Mouse (Mus musculus) midbrain, embryonic 12.5 days (tissue): ENCODE data around the gene Kcnd2. TPM values are rescaled to one million over a fixed set of nuclear protein-coding genes. Genes with fewer than 3 reads are reported as not detected.

Source experiments
- ATAC-seq: fragments of 200-750 bp; cut with Nextera tagmentation; 2 replicates; pipeline ENCODE4 v1.8.0; 2017; ENCODE audit warnings: low read depth, moderate TSS enrichment, moderate library complexity; ENCODE audit not compliant: low FRiP score
- H3K27ac ChIP-seq: fragments of 300-500 bp; sonication (generic); replicated peaks from 2 replicates; pipeline ENCODE4 v1.5.1; 2016; ENCODE audit warnings: mild to moderate bottlenecking
- H3K27me3 ChIP-seq: fragments of 300-500 bp; sonication (generic); 2 replicates; pipeline ENCODE4 v1.6.1; 2016; ENCODE audit warnings: mild to moderate bottlenecking
- H3K36me3 ChIP-seq: fragments of 300-500 bp; sonication (generic); 2 replicates; pipeline ENCODE4 v1.6.1; 2016
- H3K4me1 ChIP-seq: fragments of 300-500 bp; sonication (generic); 2 replicates; pipeline ENCODE4 v1.6.1; 2016
- H3K4me2 ChIP-seq: fragments of 300-500 bp; sonication (generic); replicated peaks from 2 replicates; pipeline ENCODE4 v1.6.1; 2016; ENCODE audit warnings: mild to moderate bottlenecking, moderate library complexity
- H3K4me3 ChIP-seq: fragments of 300-500 bp; sonication (generic); 2 replicates; pipeline ENCODE4 v1.5.1; 2016; ENCODE audit warnings: mild to moderate bottlenecking
- H3K9ac ChIP-seq: fragments of 300-500 bp; sonication (generic); replicated peaks from 2 replicates; pipeline ENCODE4 v1.6.1; 2016; ENCODE audit warnings: mild to moderate bottlenecking, moderate library complexity
- H3K9me3 ChIP-seq: fragments of 300-500 bp; sonication (generic); 2 replicates; pipeline ENCODE4 v1.6.1; 2016; ENCODE audit warnings: mild to moderate bottlenecking
- WGBS: fragments of 180-500 bp; shearing (Covaris S2); methylation state at CpG from one replicate; pipeline ENCODE4 v1.1.7; 2016; 5-methylcytosine and 5-hydroxymethylcytosine counted together
- polyA plus RNA-seq: library from polyadenylated mRNA; unstranded; fragments of >200 nt; fragmentation: Nextera tagmentation; extraction: Ambion mirVana; gene quantifications from 2 replicates; pipeline ENCODE4 v1.2.1, GENCODE M21; 2016

The Kcnd2 gene
- polyA plus RNA-seq, 1 experiment from 2014 or later, result 5.2 TPM

GRCm38 (mm10) chr6:21431120-21431519, 215.8 kb downstream of the Kcnd2 start:
- no peaks in the 10 kb centered on the region for H3K9me3 ChIP-seq
- no peak for ATAC-seq
- H3K9ac ChIP-seq, result no peak overlapping the region
- no peaks in the 10 kb centered on the region for H3K36me3 ChIP-seq
- H3K27me3 ChIP-seq, result no peaks in the 10 kb centered on the region
- 93% methylated on average over 1 of the region's 1 CpGs for WGBS
- no peak overlapping the region for H3K4me3 ChIP-seq
- no peaks in the 10 kb centered on the region for H3K4me1 ChIP-seq
- no peak overlapping the region for H3K27ac ChIP-seq
- no peak overlapping the region for H3K4me2 ChIP-seq

GRCm38 (mm10) chr6:21464719-21465118, 249.4 kb downstream of the Kcnd2 start:
- Histone ChIP-seq H3K27me3 (no peaks in the 10 kb centered on the region), H3K4me1 (no peaks in the 10 kb centered on the region), H3K9me3 (no peaks in the 10 kb centered on the region), H3K4me2 (no peak overlapping the region), H3K36me3 (no peaks in the 10 kb centered on the region), H3K27ac (no peak overlapping the region), H3K4me3 (no peak overlapping the region), H3K9ac (no peak overlapping the region)
- ATAC-seq, result no peak

- 83% methylated on average over 1 of the region's 1 CpGs for WGBS
- Histone ChIP-seq H3K27ac (no peak overlapping the region), H3K9ac (no peak overlapping the region)
Measured at GRCm38 (mm10) chr6:21471891-21472544, 256.7 kb downstream of the Kcnd2 start.

GRCm38 (mm10) chr6:21482714-21483113, 267.4 kb downstream of the Kcnd2 start:
- H3K4me2 ChIP-seq, result no peak overlapping the region
- H3K36me3 ChIP-seq, result no peaks in the 10 kb centered on the region
- H3K4me3 ChIP-seq, result no peak overlapping the region
- WGBS, result 86% methylated on average over 2 of the region's 2 CpGs
- H3K27ac ChIP-seq, result no peak overlapping the region
- H3K4me1 ChIP-seq, result no peaks in the 10 kb centered on the region
- H3K9ac ChIP-seq, result no peak overlapping the region
- no peaks in the 10 kb centered on the region for H3K9me3 ChIP-seq
- no peaks in the 10 kb centered on the region for H3K27me3 ChIP-seq
- no peak for ATAC-seq

More at GRCm38 (mm10) chr6:21471891-21472544, 256.7 kb downstream of the Kcnd2 start:
- Histone ChIP-seq H3K27me3 (no peaks in the 10 kb centered on the region), H3K36me3 (no peaks in the 10 kb centered on the region), H3K4me3 (no peak overlapping the region), H3K4me2 (no peak overlapping the region), H3K9me3 (no peaks in the 10 kb centered on the region), H3K4me1 (no peaks in the 10 kb centered on the region)
- no peak for ATAC-seq

- Histone ChIP-seq H3K36me3 (no peaks in the 10 kb centered on the region), H3K4me2 (no peak overlapping the region), H3K9me3 (no peaks in the 10 kb centered on the region), H3K27me3 (no peaks in the 10 kb centered on the region), H3K27ac (no peak overlapping the region), H3K4me3 (no peak overlapping the region), H3K9ac (no peak overlapping the region), H3K4me1 (no peaks in the 10 kb centered on the region)
- ATAC-seq, result no peak
- 84% methylated on average over 2 of the region's 2 CpGs for WGBS
Measured at GRCm38 (mm10) chr6:21488536-21488935, 273.2 kb downstream of the Kcnd2 start.

GRCm38 (mm10) chr6:21502921-21503320, 287.6 kb downstream of the Kcnd2 start:
- H3K27ac ChIP-seq, result no peak overlapping the region
- no peaks in the 10 kb centered on the region for H3K27me3 ChIP-seq
- no peak overlapping the region for H3K9ac ChIP-seq
- H3K4me2 ChIP-seq, result no peak overlapping the region
- ATAC-seq, result no peak
- H3K9me3 ChIP-seq, result no peaks in the 10 kb centered on the region
- H3K36me3 ChIP-seq, result no peaks in the 10 kb centered on the region
- WGBS, result 95% methylated on average over 1 of the region's 1 CpGs
- no peak overlapping the region for H3K4me3 ChIP-seq
- H3K4me1 ChIP-seq, result no peaks in the 10 kb centered on the region

GRCm38 (mm10) chr6:21510621-21511239, 295.4 kb downstream of the Kcnd2 start:
- ATAC-seq, result no peak
- Histone ChIP-seq H3K27me3 (no peaks in the 10 kb centered on the region), H3K4me2 (no peak overlapping the region), H3K27ac (no peak overlapping the region), H3K9ac (no peak overlapping the region), H3K36me3 (no peaks in the 10 kb centered on the region), H3K9me3 (no peaks in the 10 kb centered on the region), H3K4me1 (no peaks in the 10 kb centered on the region), H3K4me3 (no peak overlapping the region)
- 95% methylated on average over 3 of the region's 3 CpGs for WGBS

GRCm38 (mm10) chr6:21520351-21520750, 305.0 kb downstream of the Kcnd2 start:
- no peak overlapping the region for H3K9ac ChIP-seq
- H3K4me1 ChIP-seq, result no peaks in the 10 kb centered on the region
- no peak overlapping the region for H3K27ac ChIP-seq
- no peak overlapping the region for H3K4me3 ChIP-seq
- H3K36me3 ChIP-seq, result no peaks in the 10 kb centered on the region
- H3K4me2 ChIP-seq, result no peak overlapping the region
- 85% methylated on average over 1 of the region's 1 CpGs for WGBS
- no peak for ATAC-seq
- no peaks in the 10 kb centered on the region for H3K9me3 ChIP-seq
- no peaks in the 10 kb centered on the region for H3K27me3 ChIP-seq

- Histone ChIP-seq H3K9ac (no peak overlapping the region), H3K27ac (no peak overlapping the region), H3K27me3 (no peaks in the 10 kb centered on the region), H3K36me3 (no peaks in the 10 kb centered on the region), H3K4me1 (no peaks in the 10 kb centered on the region), H3K4me3 (no peak overlapping the region), H3K9me3 (no peaks in the 10 kb centered on the region), H3K4me2 (no peak overlapping the region)
- 73% methylated on average over 1 of the region's 1 CpGs for WGBS
- no peak for ATAC-seq
Measured at GRCm38 (mm10) chr6:21527489-21528074, 312.3 kb downstream of the Kcnd2 start.

- Histone ChIP-seq H3K4me2 (no peak overlapping the region), H3K27ac (no peak overlapping the region), H3K36me3 (no peaks in the 10 kb centered on the region), H3K4me1 (no peaks in the 10 kb centered on the region), H3K4me3 (no peak overlapping the region), H3K27me3 (no peaks in the 10 kb centered on the region), H3K9me3 (no peaks in the 10 kb centered on the region), H3K9ac (no peak overlapping the region)
- ATAC-seq, result no peak
- 75% methylated on average over 2 of the region's 2 CpGs for WGBS
Measured at GRCm38 (mm10) chr6:21534009-21534408, 318.7 kb downstream of the Kcnd2 start.

GRCm38 (mm10) chr6:21534820-21535219, 319.5 kb downstream of the Kcnd2 start:
- no peaks in the 10 kb centered on the region for H3K36me3 ChIP-seq
- H3K27me3 ChIP-seq, result no peaks in the 10 kb centered on the region
- H3K4me3 ChIP-seq, result no peak overlapping the region
- H3K4me2 ChIP-seq, result no peak overlapping the region
- 36% methylated on average over 1 of the region's 1 CpGs for WGBS
- no peak overlapping the region for H3K27ac ChIP-seq
- no peaks in the 10 kb centered on the region for H3K4me1 ChIP-seq
- H3K9me3 ChIP-seq, result no peaks in the 10 kb centered on the region
- H3K9ac ChIP-seq, result no peak overlapping the region
- ATAC-seq, result peak; percentile 66

- H3K9ac ChIP-seq, result no peak overlapping the region
- H3K27ac ChIP-seq, result no peak overlapping the region
- no peaks in the 10 kb centered on the region for H3K9me3 ChIP-seq
- WGBS, result 84% methylated on average over 9 of the region's 9 CpGs
- H3K36me3 ChIP-seq, result no peaks in the 10 kb centered on the region
- no peaks in the 10 kb centered on the region for H3K4me1 ChIP-seq
- no peaks in the 10 kb centered on the region for H3K27me3 ChIP-seq
- no peak for ATAC-seq
- H3K4me2 ChIP-seq, result no peak overlapping the region
- H3K4me3 ChIP-seq, result no peak overlapping the region
Measured at GRCm38 (mm10) chr6:21551501-21551900, 336.2 kb downstream of the Kcnd2 start.
